Mouse (Mus musculus) myocyte (in vitro differentiated cells): Measurements from ENCODE around the gene Polrmt.

Experiments
- E2F4 ChIP-seq: IDR thresholded peaks from one replicate; pipeline ENCODE4 v1.6.1; 2011; ENCODE audit warnings: mild to moderate bottlenecking, control low read depth, moderate library complexity; ENCODE audit not compliant: insufficient read depth
- POLR2AphosphoS2 ChIP-seq: IDR thresholded peaks from one replicate; pipeline ENCODE4 v1.6.1; 2011; ENCODE audit warnings: low read depth, control low read depth; ENCODE audit not compliant: insufficient read length
- REST ChIP-seq: IDR thresholded peaks from one replicate; pipeline ENCODE4 v1.6.1; 2011; ENCODE audit warnings: mild to moderate bottlenecking, control low read depth, moderate library complexity; ENCODE audit not compliant: insufficient read depth, insufficient read length
- TCF12 ChIP-seq: IDR thresholded peaks from one replicate; pipeline ENCODE4 v1.6.1; 2011; ENCODE audit warnings: mild to moderate bottlenecking, control low read depth; ENCODE audit not compliant: poor library complexity, insufficient read depth, severe bottlenecking
- USF1 ChIP-seq: IDR thresholded peaks from one replicate; pipeline ENCODE4 v1.6.1; 2011; ENCODE audit warnings: low read depth, mild to moderate bottlenecking, control low read depth, moderate library complexity

DNA sequence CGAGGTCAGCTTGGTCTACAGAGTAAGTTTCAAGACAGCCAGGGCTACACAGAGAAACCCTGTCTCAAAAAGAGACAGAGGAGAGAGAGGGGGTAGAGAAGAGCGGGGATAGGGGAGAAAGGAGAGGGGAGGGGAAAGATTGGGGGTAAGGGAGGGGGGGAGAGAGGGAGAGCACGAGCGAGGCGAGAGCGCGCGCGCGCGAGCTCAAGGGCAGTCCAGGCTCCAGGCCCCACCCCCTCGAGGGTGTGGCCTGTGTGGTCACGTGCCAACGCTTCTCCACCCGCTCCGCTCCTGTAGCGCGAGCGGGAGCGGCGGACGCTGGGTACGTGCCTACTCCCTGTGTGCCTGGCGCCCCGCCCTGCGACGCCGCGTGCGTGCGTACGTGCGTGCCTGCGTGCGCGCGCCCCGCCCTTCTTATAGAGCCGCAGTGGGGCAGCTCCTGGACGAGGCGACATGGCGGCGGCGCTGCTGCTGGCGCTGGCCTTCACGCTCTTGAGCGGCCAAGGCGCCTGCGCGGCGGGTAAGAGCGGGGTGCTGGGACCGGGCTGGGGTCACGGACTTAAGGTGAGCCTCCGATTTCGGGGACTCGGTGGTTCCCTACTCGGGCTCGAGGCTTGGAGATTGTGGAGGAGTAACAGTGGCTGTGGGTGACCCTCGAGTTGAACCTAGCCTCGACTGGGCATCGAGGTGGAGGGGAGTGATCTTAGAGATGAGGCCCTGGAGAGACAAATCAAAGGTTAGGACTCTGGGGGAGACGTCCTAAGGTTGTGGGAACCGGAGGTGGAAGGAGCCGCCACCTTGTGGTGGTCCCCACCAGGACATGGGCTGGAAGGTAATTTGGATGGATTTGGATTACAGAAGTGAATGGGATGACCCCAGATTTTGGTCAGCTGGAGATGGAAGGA is 42.1 kb downstream of the Polrmt start, which contains the start of gene Bsg:
- no peak for TF ChIP-seq E2F4
- peak; percentile 97 for TF ChIP-seq POLR2AphosphoS2
- TF ChIP-seq USF1 = peak; percentile 91
- no peak for TF ChIP-seq TCF12
- TF ChIP-seq REST = no peak
